Mouse (Mus musculus): ENCODE data around the gene Tcf21. TPM values are rescaled to one million over a fixed set of nuclear protein-coding genes. Genes with fewer than 3 reads are reported as not detected.
A peak's percentile ranks its signal among the peaks of the same experiment; 100 is the strongest.

The Tcf21 gene
- polyA plus RNA-seq, 1 experiment from 2014 or later: 0.55 TPM

GRCm38 (mm10) chr10:22814294-22814693 lies 5.7 kb downstream of the Tcf21 start:
- Histone ChIP-seq H3K4me3 (no peak overlapping the region), H3K4me2 (replicated peaks) (no peak overlapping the region), H3K27me3 (replicated peaks) (peaks cover 86% of the 10 kb centered on the region), H3K4me1 (peaks cover 6% of the 10 kb centered on the region), H3K27ac (no peak overlapping the region), H3K36me3 (no peaks in the 10 kb centered on the region), H3K9ac (no peak overlapping the region), H3K9me3 (no peaks in the 10 kb centered on the region)
- WGBS: 0% methylated on average over 4 of the region's 8 CpGs
- ATAC-seq (ENCODE audit: low FRiP score, low read depth): no peak

GRCm38 (mm10) chr10:22813317-22813960 lies 6.5 kb downstream of the Tcf21 start:
- H3K4me3 ChIP-seq: no peak overlapping the region
- ATAC-seq (ENCODE audit: low FRiP score, low read depth): 0 out of 2 replicates have a peak, but pooled peaks have one; percentile 26

GRCm38 (mm10) chr10:22811921-22812320 lies 8.1 kb downstream of the Tcf21 start:
- Histone ChIP-seq H3K27ac (no peak overlapping the region), H3K27me3 (replicated peaks) (peaks cover 67% of the 10 kb centered on the region), H3K9ac (no peak overlapping the region), H3K36me3 (no peaks in the 10 kb centered on the region), H3K9me3 (no peaks in the 10 kb centered on the region), H3K4me1 (peaks cover 3% of the 10 kb centered on the region; the same call in 1 of the 2 replicates), H3K4me2 (replicated peaks) (no peak overlapping the region), H3K4me3 (no peak overlapping the region)
- no peak for ATAC-seq (ENCODE audit: low FRiP score, low read depth)
- 9% methylated on average over 12 of the region's 12 CpGs for WGBS

More at GRCm38 (mm10) chr10:22813317-22813960, 6.5 kb downstream of the Tcf21 start:
- Histone ChIP-seq H3K36me3 (no peaks in the 10 kb centered on the region), H3K27me3 (replicated peaks) (peaks cover 77% of the 10 kb centered on the region), H3K27ac (no peak overlapping the region), H3K4me1 (peaks cover 3% of the 10 kb centered on the region; the same call in 1 of the 2 replicates), H3K9me3 (no peaks in the 10 kb centered on the region), H3K4me2 (replicated peaks) (peak overlapping the region; percentile 40), H3K9ac (no peak overlapping the region)
- 1% methylated on average over 18 of the region's 18 CpGs for WGBS

GRCm38 (mm10) chr10:22782684-22783083 lies 37.3 kb downstream of the Tcf21 start:
- Histone ChIP-seq H3K27ac (no peak overlapping the region), H3K4me1 (no peaks in the 10 kb centered on the region), H3K27me3 (replicated peaks) (no peaks in the 10 kb centered on the region), H3K9me3 (no peaks in the 10 kb centered on the region), H3K4me2 (replicated peaks) (no peak overlapping the region), H3K4me3 (no peak overlapping the region), H3K36me3 (no peaks in the 10 kb centered on the region), H3K9ac (no peak overlapping the region)
- ATAC-seq (ENCODE audit: low FRiP score, low read depth): no peak
- WGBS: 60% methylated on average over 3 of the region's 3 CpGs

- no peak overlapping the region for H3K27ac ChIP-seq
- H3K36me3 ChIP-seq: no peaks in the 10 kb centered on the region
- no peak overlapping the region for H3K4me2 ChIP-seq (replicated peaks)
- 32% methylated on average over 4 of the region's 4 CpGs for WGBS
- no peaks in the 10 kb centered on the region for H3K9me3 ChIP-seq
- no peaks in the 10 kb centered on the region for H3K27me3 ChIP-seq (replicated peaks)
- H3K4me1 ChIP-seq: no peaks in the 10 kb centered on the region
- H3K9ac ChIP-seq: no peak overlapping the region
- ATAC-seq (ENCODE audit: low FRiP score, low read depth): no peak
- no peak overlapping the region for H3K4me3 ChIP-seq
Measured at GRCm38 (mm10) chr10:22781466-22781865, 38.5 kb downstream of the Tcf21 start.

GRCm38 (mm10) chr10:22777939-22778338 lies 42.0 kb downstream of the Tcf21 start:
- 15% methylated on average over 5 of the region's 5 CpGs for WGBS
- Histone ChIP-seq H3K4me2 (replicated peaks) (no peak overlapping the region), H3K9ac (no peak overlapping the region), H3K36me3 (no peaks in the 10 kb centered on the region), H3K4me1 (no peaks in the 10 kb centered on the region), H3K4me3 (no peak overlapping the region), H3K27ac (no peak overlapping the region), H3K27me3 (replicated peaks) (no peaks in the 10 kb centered on the region), H3K9me3 (no peaks in the 10 kb centered on the region)
- 0 out of 2 replicates have a peak, but pooled peaks have one; percentile 35 for ATAC-seq (ENCODE audit: low FRiP score, low read depth)

GRCm38 (mm10) chr10:22776007-22776698 lies 43.8 kb downstream of the Tcf21 start:
- Histone ChIP-seq H3K36me3 (no peaks in the 10 kb centered on the region), H3K27ac (no peak overlapping the region), H3K9ac (no peak overlapping the region), H3K4me1 (no peaks in the 10 kb centered on the region), H3K4me3 (no peak overlapping the region), H3K27me3 (replicated peaks) (no peaks in the 10 kb centered on the region), H3K4me2 (replicated peaks) (no peak overlapping the region), H3K9me3 (no peaks in the 10 kb centered on the region)
- ATAC-seq (ENCODE audit: low FRiP score, low read depth): 0 out of 2 replicates have a peak, but pooled peaks have one; percentile 50
- WGBS: 13% methylated on average over 7 of the region's 7 CpGs

GRCm38 (mm10) chr10:22775456-22775855 lies 44.5 kb downstream of the Tcf21 start:
- no peaks in the 10 kb centered on the region for H3K9me3 ChIP-seq
- WGBS: 65% methylated on average over 2 of the region's 2 CpGs
- H3K27ac ChIP-seq: no peak overlapping the region
- 0 out of 2 replicates have a peak, but pooled peaks have one; percentile 29 for ATAC-seq (ENCODE audit: low FRiP score, low read depth)
- no peaks in the 10 kb centered on the region for H3K4me1 ChIP-seq
- no peaks in the 10 kb centered on the region for H3K36me3 ChIP-seq
- H3K4me2 ChIP-seq (replicated peaks): no peak overlapping the region
- H3K4me3 ChIP-seq: no peak overlapping the region
- H3K27me3 ChIP-seq (replicated peaks): no peaks in the 10 kb centered on the region
- no peak overlapping the region for H3K9ac ChIP-seq

- Histone ChIP-seq H3K36me3 (no peaks in the 10 kb centered on the region), H3K27ac (no peak overlapping the region), H3K4me2 (replicated peaks) (no peak overlapping the region), H3K4me1 (no peaks in the 10 kb centered on the region), H3K27me3 (replicated peaks) (no peaks in the 10 kb centered on the region), H3K4me3 (no peak overlapping the region), H3K9me3 (no peaks in the 10 kb centered on the region), H3K9ac (no peak overlapping the region)
- ATAC-seq (ENCODE audit: low FRiP score, low read depth): no peak
- 88% methylated on average over 3 of the region's 3 CpGs for WGBS
Measured at GRCm38 (mm10) chr10:22774626-22775025, 45.3 kb downstream of the Tcf21 start.

Other genes starting within 250 kb of the Tcf21 start
- 0.87 and 0.98 TPM in 2 replicates for gene Slc2a12, start 175.2 kb downstream of the Tcf21 start, polyA plus RNA-seq (2016; fragmentation: Nextera tagmentation; extraction: Ambion mirVana)
- 117 and 119 TPM in 2 replicates for gene Tbpl1, start 88.2 kb downstream of the Tcf21 start, polyA plus RNA-seq (2016; fragmentation: Nextera tagmentation; extraction: Ambion mirVana)

Measured in neural tube, embryonic 12.5 days (tissue).